In the genomic region with DNA sequence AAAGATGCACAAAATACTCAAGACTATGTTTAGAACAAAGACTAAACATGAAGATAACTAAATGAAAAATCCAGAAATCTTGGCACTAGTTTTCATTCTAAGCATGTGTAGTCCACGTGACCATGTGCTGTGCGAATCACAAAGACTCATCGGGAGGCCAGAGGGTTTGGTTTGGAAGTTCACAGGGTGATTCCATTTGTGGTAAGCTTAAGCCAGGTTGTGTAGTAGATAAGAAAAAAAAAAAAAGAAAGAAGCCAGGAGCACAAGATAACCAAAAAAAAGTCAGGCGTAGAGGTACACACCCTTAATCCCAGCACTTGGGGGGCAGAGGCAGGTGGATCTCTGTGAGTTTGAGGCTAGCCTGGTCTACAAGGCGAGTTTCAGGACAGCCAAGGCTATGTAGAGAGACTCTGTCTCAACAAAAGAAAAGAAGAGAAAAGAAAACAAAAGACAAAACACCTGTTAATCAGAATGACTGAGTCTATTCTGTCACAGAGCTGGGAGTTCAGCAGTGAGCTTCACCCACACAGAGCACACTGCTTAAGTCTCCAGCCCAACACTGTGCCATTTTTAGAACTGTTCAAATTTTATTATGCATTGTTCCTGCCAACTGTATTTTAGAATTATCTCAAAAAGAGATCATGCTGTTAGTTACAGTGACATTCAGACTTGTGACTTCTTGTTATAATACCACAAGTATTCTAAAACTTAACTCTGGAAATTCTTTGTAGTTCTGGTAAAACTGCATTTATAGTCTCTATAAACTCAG, we compare ENCODE assay signal across 2 mouse cellular contexts.
TF ChIP-seq lines count a peak whose summit lies in the region.

No protein-coding gene starts in this region.

TF ChIP-seq in ES-E14, 5 proteins besides CTCF, POLR2A, EP300 and RAD21:
- peak; percentile 74 for TF ChIP-seq ZNF384 (IDR thresholded peaks at IDR 0.05; ENCODE audit: low read depth, low read length)
- no peak for TF ChIP-seq MAFK (IDR thresholded peaks at IDR 0.05; ENCODE audit: insufficient read depth, low read depth, low read length)
- TF ChIP-seq ZC3H11A (IDR thresholded peaks at IDR 0.05; ENCODE audit: borderline replicate concordance, low read depth, low read length): no peak
- TF ChIP-seq CHD2 (IDR thresholded peaks at IDR 0.05; ENCODE audit: low read depth, low read length): no peak
- TF ChIP-seq HCFC1 (IDR thresholded peaks at IDR 0.05; ENCODE audit: borderline replicate concordance, insufficient read depth, low read length): no peak

TF ChIP-seq in MEL, 35 proteins besides CTCF, POLR2A, EP300 and RAD21:
- TF ChIP-seq SIN3A (IDR thresholded peaks at IDR 0.05; ENCODE audit: low read length) (no peak), E2F4 (IDR thresholded peaks at IDR 0.05; ENCODE audit: borderline replicate concordance, low read depth, low read length) (no peak), TCF12 (IDR thresholded peaks at IDR 0.05; ENCODE audit: low read depth, low read length) (peak; percentile 72), MAFK (IDR thresholded peaks at IDR 0.05; ENCODE audit: borderline replicate concordance, low read depth, low read length) (no peak), BHLHE40 (IDR thresholded peaks at IDR 0.05; ENCODE audit: borderline replicate concordance, low read depth, low read length) (no peak), MAX (IDR thresholded peaks at IDR 0.05; ENCODE audit: low read length) (0 out of 2 replicates have a peak, but pooled peaks have one; percentile 6), NELFE (IDR thresholded peaks at IDR 0.05; ENCODE audit: low read depth, low read length) (no peak), MEF2A (IDR thresholded peaks at IDR 0.05; ENCODE audit: extremely low read depth, insufficient replicate concordance, low read depth, low read length, poor library complexity, severe bottlenecking) (no peak), CHD1 (IDR thresholded peaks at IDR 0.05; ENCODE audit: low read depth, low read length) (no peak), GATA1 (IDR thresholded peaks at IDR 0.05; ENCODE audit: low read depth, low read length) (peak; percentile 44; the same call in 1 of the 2 replicates), TAL1 (IDR thresholded peaks at IDR 0.05; ENCODE audit: low read length) (peak; percentile 48), ELF1 (IDR thresholded peaks at IDR 0.05; ENCODE audit: low read depth, low read length) (no peak), MYB (IDR thresholded peaks at IDR 0.05; ENCODE audit: low read depth, low read length) (no peak), ETS1 (IDR thresholded peaks at IDR 0.05; ENCODE audit: low read depth, low read length) (no peak), ZNF384 (IDR thresholded peaks at IDR 0.05; ENCODE audit: low read depth, low read length) (peak; percentile 80)
